Mouse (Mus musculus): ENCODE measurements at regions not wholly inside any gene's neighbourhood (a gene's known extent, or its start where the extent isn't known, plus 50 kb on each side); places are given as distances from the start of the nearest gene placed in this dataset.

GRCm38 (mm10) chr1:77929552-77929951 lies 267.4 kb downstream of the Pax3 start:
- H3K4me3 ChIP-seq (ENCODE audit: insufficient read depth in 1 of 2, low read depth in 2 of 2, low read length in 2 of 2), result no peak overlapping the region
- no peak overlapping the region for H3K27ac ChIP-seq
- TF ChIP-seq EP300 (IDR thresholded peaks at IDR 0.05; ENCODE audit: low read depth), result no peak
- TF ChIP-seq CTCF (IDR thresholded peaks at IDR 0.05; ENCODE audit: low read depth), result no peak
- H3K4me1 ChIP-seq (replicated peaks; ENCODE audit: control insufficient read depth in 2 of 2, insufficient read depth in 2 of 2, low read length in 1 of 2), result no peaks in the 10 kb centered on the region
- no peaks in the 10 kb centered on the region for H3K27me3 ChIP-seq (ENCODE audit: control insufficient read depth, insufficient read depth, low read length)
- H3K4me2 ChIP-seq (ENCODE audit: low read depth), result no peak overlapping the region
- 44% methylated on average over 8 of the region's 8 CpGs for WGBS (ENCODE audit: insufficient replicate concordance)
- no peaks in the 10 kb centered on the region for H3K36me3 ChIP-seq (replicated peaks; ENCODE audit: control insufficient read depth, insufficient read depth, low read depth)
- no peak for DNase-seq (ENCODE audit: low read depth in 3 of 3, low spot score in 3 of 3)
- no peak for ATAC-seq (ENCODE audit: insufficient read depth)
- no peak overlapping the region for H3K9ac ChIP-seq (replicated peaks)
- H3K9me3 ChIP-seq (ENCODE audit: control insufficient read depth, low read length), result no peaks in the 10 kb centered on the region

- no peak overlapping the region for H3K4me3 ChIP-seq (ENCODE audit: insufficient read depth in 1 of 2, low read depth in 2 of 2, low read length in 2 of 2)
- H3K4me2 ChIP-seq (ENCODE audit: low read depth), result no peak overlapping the region
- no peak overlapping the region for H3K27ac ChIP-seq
- WGBS (ENCODE audit: insufficient replicate concordance), result 60% methylated on average over 3 of the region's 3 CpGs
- H3K27me3 ChIP-seq (ENCODE audit: control insufficient read depth, insufficient read depth, low read length), result no peaks in the 10 kb centered on the region
- no peak overlapping the region for H3K9ac ChIP-seq (replicated peaks)
- H3K36me3 ChIP-seq (replicated peaks; ENCODE audit: control insufficient read depth, insufficient read depth, low read depth), result no peaks in the 10 kb centered on the region
- TF ChIP-seq CTCF (IDR thresholded peaks at IDR 0.05; ENCODE audit: low read depth) (no peak), EP300 (IDR thresholded peaks at IDR 0.05; ENCODE audit: low read depth) (no peak)
- DNase-seq (ENCODE audit: low read depth in 3 of 3, low spot score in 3 of 3), result no peak
- ATAC-seq (ENCODE audit: insufficient read depth), result no peak
- no peaks in the 10 kb centered on the region for H3K4me1 ChIP-seq (replicated peaks; ENCODE audit: control insufficient read depth in 2 of 2, insufficient read depth in 2 of 2, low read length in 1 of 2)
- H3K9me3 ChIP-seq (ENCODE audit: control insufficient read depth, low read length), result no peaks in the 10 kb centered on the region
Measured at GRCm38 (mm10) chr1:77926146-77926545, 270.8 kb downstream of the Pax3 start.

- no peaks in the 10 kb centered on the region for H3K27me3 ChIP-seq (ENCODE audit: control insufficient read depth, insufficient read depth, low read length)
- H3K4me2 ChIP-seq (ENCODE audit: low read depth), result no peak overlapping the region
- H3K4me1 ChIP-seq (replicated peaks; ENCODE audit: control insufficient read depth in 2 of 2, insufficient read depth in 2 of 2, low read length in 1 of 2), result no peaks in the 10 kb centered on the region
- no peak overlapping the region for H3K4me3 ChIP-seq (ENCODE audit: insufficient read depth in 1 of 2, low read depth in 2 of 2, low read length in 2 of 2)
- H3K9ac ChIP-seq (replicated peaks), result no peak overlapping the region
- no peaks in the 10 kb centered on the region for H3K36me3 ChIP-seq (replicated peaks; ENCODE audit: control insufficient read depth, insufficient read depth, low read depth)
- TF ChIP-seq EP300 (IDR thresholded peaks at IDR 0.05; ENCODE audit: low read depth) (no peak), CTCF (IDR thresholded peaks at IDR 0.05; ENCODE audit: low read depth) (no peak; the same call in 1 of the 2 replicates)
- no peaks in the 10 kb centered on the region for H3K9me3 ChIP-seq (ENCODE audit: control insufficient read depth, low read length)
- 48% methylated on average over 5 of the region's 5 CpGs for WGBS (ENCODE audit: insufficient replicate concordance)
- no peak overlapping the region for H3K27ac ChIP-seq
- DNase-seq (ENCODE audit: low read depth in 3 of 3, low spot score in 3 of 3) (no peak), ATAC-seq (ENCODE audit: insufficient read depth) (no peak)
Measured at GRCm38 (mm10) chr1:77896226-77896625, 300.7 kb downstream of the Pax3 start.

GRCm38 (mm10) chr1:77879026-77879425 lies 317.9 kb downstream of the Pax3 start:
- Histone ChIP-seq H3K4me3 (ENCODE audit: insufficient read depth in 1 of 2, low read depth in 2 of 2, low read length in 2 of 2) (no peak overlapping the region), H3K4me2 (ENCODE audit: low read depth) (no peak overlapping the region), H3K9ac (replicated peaks) (no peak overlapping the region), H3K27ac (no peak overlapping the region), H3K36me3 (replicated peaks; ENCODE audit: control insufficient read depth, insufficient read depth, low read depth) (no peaks in the 10 kb centered on the region), H3K4me1 (replicated peaks; ENCODE audit: control insufficient read depth in 2 of 2, insufficient read depth in 2 of 2, low read length in 1 of 2) (no peaks in the 10 kb centered on the region), H3K27me3 (ENCODE audit: control insufficient read depth, insufficient read depth, low read length) (no peaks in the 10 kb centered on the region), H3K9me3 (ENCODE audit: control insufficient read depth, low read length) (no peaks in the 10 kb centered on the region)
- ATAC-seq (ENCODE audit: insufficient read depth) (no peak), DNase-seq (ENCODE audit: low read depth in 3 of 3, low spot score in 3 of 3) (no peak)
- no peak for TF ChIP-seq CTCF (IDR thresholded peaks at IDR 0.05; ENCODE audit: low read depth)
- no peak for TF ChIP-seq EP300 (IDR thresholded peaks at IDR 0.05; ENCODE audit: low read depth)

GRCm38 (mm10) chr1:77870125-77870524 lies 326.8 kb downstream of the Pax3 start:
- no peaks in the 10 kb centered on the region for H3K4me1 ChIP-seq (replicated peaks; ENCODE audit: control insufficient read depth in 2 of 2, insufficient read depth in 2 of 2, low read length in 1 of 2)
- no peaks in the 10 kb centered on the region for H3K9me3 ChIP-seq (ENCODE audit: control insufficient read depth, low read length)
- no peak overlapping the region for H3K4me2 ChIP-seq (ENCODE audit: low read depth)
- no peaks in the 10 kb centered on the region for H3K36me3 ChIP-seq (replicated peaks; ENCODE audit: control insufficient read depth, insufficient read depth, low read depth)
- 24% methylated on average over 2 of the region's 2 CpGs for WGBS (ENCODE audit: insufficient replicate concordance)
- H3K27ac ChIP-seq, result no peak overlapping the region
- TF ChIP-seq CTCF (IDR thresholded peaks at IDR 0.05; ENCODE audit: low read depth) (no peak), EP300 (IDR thresholded peaks at IDR 0.05; ENCODE audit: low read depth) (no peak)
- H3K27me3 ChIP-seq (ENCODE audit: control insufficient read depth, insufficient read depth, low read length), result no peaks in the 10 kb centered on the region
- ATAC-seq (ENCODE audit: insufficient read depth) (no peak), DNase-seq (ENCODE audit: low read depth in 3 of 3, low spot score in 3 of 3) (no peak)
- no peak overlapping the region for H3K9ac ChIP-seq (replicated peaks)
- H3K4me3 ChIP-seq (ENCODE audit: insufficient read depth in 1 of 2, low read depth in 2 of 2, low read length in 2 of 2), result no peak overlapping the region

Measured in liver, embryonic 14.5 days (tissue).